Comparison of ENCODE assay signal across 9 mouse cellular contexts in the genomic region with DNA sequence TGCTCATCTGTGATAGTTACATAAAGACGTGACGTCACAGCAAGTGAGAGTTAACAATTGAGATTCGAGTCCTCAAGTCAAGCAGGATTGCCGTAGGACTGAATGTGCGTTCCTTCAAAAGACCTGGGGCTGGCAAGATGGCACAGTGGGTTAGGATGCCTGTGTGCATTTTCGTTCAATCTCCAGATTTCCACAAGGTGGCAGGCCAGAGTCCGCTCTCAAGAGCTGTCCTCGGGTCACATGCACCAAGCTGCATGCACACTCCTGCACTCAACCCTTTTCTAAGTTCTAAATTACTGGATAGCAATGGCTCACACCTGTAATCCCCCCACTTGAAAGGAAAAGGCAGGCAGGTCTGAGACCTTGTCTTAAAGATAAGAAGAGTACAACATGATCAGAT. TPM values are rescaled to one million over a fixed set of nuclear protein-coding genes. Genes with fewer than 3 reads are reported as not detected.
A peak's percentile ranks its signal among the peaks of the same experiment; 100 is the strongest.
DNase-seq lines count a peak whose midpoint lies in the region; ATAC-seq and TF ChIP-seq lines count a peak whose summit lies in the region.
"Had no signal": no experiment of that assay in that cellular context is flagged by ENCODE, and none has a peak within 500 bp of the region (broad histone marks: within the 10 kb centered on the region; RNA-seq: fewer than 3 reads in every experiment).

No protein-coding gene starts in this region.

- intact Hi-C loops in left cerebral cortex, adult 2 months (cut with DNase I) = no loop called here

- 50% methylated on average over 8 of the region's 8 CpGs for WGBS in intestine, postnatal 0 days
- WGBS in midbrain, embryonic 14.5 days = 53% methylated on average over 8 of the region's 8 CpGs

- no peak overlapping the region for H3K9ac ChIP-seq in intestine, postnatal 0 days (ENCODE audit: low read depth, low read length)
- H3K9ac ChIP-seq in midbrain, embryonic 14.5 days (replicated peaks; ENCODE audit: low read length) = no peak overlapping the region

- no peak overlapping the region for H3K4me2 ChIP-seq in intestine, postnatal 0 days (replicated peaks; ENCODE audit: low read depth)
- H3K4me2 ChIP-seq in midbrain, embryonic 14.5 days (ENCODE audit: low read length) = no peak overlapping the region

- no peak for TF ChIP-seq POLR2A in brain, embryonic 14.5 days (IDR thresholded peaks at IDR 0.05; ENCODE audit: borderline replicate concordance, extremely low read depth, insufficient read depth, insufficient read length, poor library complexity, severe bottlenecking)

- peak; percentile 34; the same call in 1 of the 2 replicates for ATAC-seq in intestine, postnatal 0 days
- no peak for ATAC-seq in midbrain, embryonic 14.5 days (ENCODE audit: low FRiP score, low TSS enrichment)

- no peaks in the 10 kb centered on the region for H3K9me3 ChIP-seq in intestine, postnatal 0 days (ENCODE audit: control insufficient read depth)
- H3K9me3 ChIP-seq in midbrain, embryonic 14.5 days (ENCODE audit: control insufficient read depth, low read length) = no peaks in the 10 kb centered on the region

- no peaks in the 10 kb centered on the region for H3K27me3 ChIP-seq in intestine, postnatal 0 days (replicated peaks; ENCODE audit: control insufficient read depth, insufficient read depth, low read length)
- H3K27me3 ChIP-seq in midbrain, embryonic 14.5 days (ENCODE audit: control insufficient read depth, insufficient read depth, low read length) = no peaks in the 10 kb centered on the region
- H3K27me3 ChIP-seq: megakaryocyte, embryonic 14.5 days had no signal

- H3K4me3 ChIP-seq in left cerebral cortex, adult 2 months = no peak overlapping the region
- H3K4me3 ChIP-seq in intestine, postnatal 0 days (ENCODE audit: low read depth, low read length) = no peak overlapping the region
- no peak overlapping the region for H3K4me3 ChIP-seq in midbrain, embryonic 14.5 days (replicated peaks; ENCODE audit: low read depth, low read length)
- H3K4me3 ChIP-seq: megakaryocyte, embryonic 14.5 days had no signal

- DNase-seq in adrenal gland, adult (ENCODE audit: inconsistent age in 2 of 2, low spot score in 1 of 2) = peak; percentile 48 to 73
- DNase-seq in adrenal gland, adult 2 months = no peak
- peak in 1 of 2 experiments; percentile 32 for DNase-seq in left cerebral cortex, adult 2 months (ENCODE audit: extremely low spot score in 1 of 2, low spot score in 2 of 2)
- DNase-seq in left cerebral cortex, adult 8-10 months (ENCODE audit: low spot score in 2 of 2) = no peak
- DNase-seq in brain, embryonic 14.5 days (ENCODE audit: low read depth) = peak; percentile 56
- peak; percentile 74 for DNase-seq in midbrain, embryonic 14.5 days
- no peak for DNase-seq in urinary bladder, postnatal 10 days (ENCODE audit: low spot score)

- H3K27ac ChIP-seq in left cerebral cortex, adult 2 months = no peak overlapping the region
- no peak overlapping the region for H3K27ac ChIP-seq in intestine, postnatal 0 days (ENCODE audit: low read depth, low read length)
- H3K27ac ChIP-seq in midbrain, embryonic 14.5 days (replicated peaks; ENCODE audit: low read depth, low read length) = no peak overlapping the region

- H3K4me1 ChIP-seq in intestine, postnatal 0 days (replicated peaks; ENCODE audit: control insufficient read depth, insufficient read depth, low read length) = no peaks in the 10 kb centered on the region
- no peaks in the 10 kb centered on the region for H3K4me1 ChIP-seq in midbrain, embryonic 14.5 days (ENCODE audit: control insufficient read depth, insufficient read depth, low read length)

- TF ChIP-seq CTCF in left cerebral cortex, adult 2 months (IDR thresholded peaks at IDR 0.05) = peak; percentile 59
- peak; percentile 70 for TF ChIP-seq CTCF in brain, embryonic 14.5 days (IDR thresholded peaks at IDR 0.05; ENCODE audit: borderline replicate concordance, extremely low read depth, insufficient read depth, insufficient read length)
- TF ChIP-seq CTCF in intestine, postnatal 0 days (IDR thresholded peaks at IDR 0.05; ENCODE audit: low read depth) = peak; percentile 82

- peaks cover 30% of the 10 kb centered on the region for H3K36me3 ChIP-seq in intestine, postnatal 0 days (ENCODE audit: control insufficient read depth, insufficient read depth)
- H3K36me3 ChIP-seq in midbrain, embryonic 14.5 days (ENCODE audit: control insufficient read depth, insufficient read depth, low read length) = peaks cover 40% of the 10 kb centered on the region

RNA-seq across cellular contexts. Expression of gene Tmem200b, which starts 17.1 kb away (rescaled TPM):
- 10 to 100 TPM in 1 of 2 experiments, 1 to 10 TPM in 1; 5.4 to 13.3 TPM for total RNA-seq in adrenal gland, adult 2 months (2021)
- polyA plus RNA-seq in adrenal gland, adult 2 months (2012; rRNA removed) = 26.5 and 29.1 TPM in 2 replicates
- 10 to 100 TPM in 1 of 2 experiments, 1 to 10 TPM in 1; 9.8 to 10.9 TPM for total RNA-seq in left cerebral cortex, adult 2 months (2021)
- total RNA-seq in left cerebral cortex, adult 8-10 months (2022) = 10 to 100 TPM in 3 of 4 experiments, 1 to 10 TPM in 1; 9.5 to 11.6 (median 10.2) TPM
- 1.0 and 1.1 TPM in 2 replicates for polyA plus RNA-seq in brain, embryonic 14.5 days (2012; rRNA removed)
- 1.3 and 1.7 TPM in 2 replicates for polyA plus RNA-seq in intestine, postnatal 0 days (2015; fragmentation: Nextera tagmentation; extraction: Ambion mirVana)
- not detected in 2 replicates for polyA plus RNA-seq in midbrain, embryonic 14.5 days (2014; fragmentation: Nextera tagmentation; extraction: Ambion mirVana)

RNA-seq across cellular contexts. Expression of gene Srsf4, which starts 31.1 kb away (rescaled TPM):
- total RNA-seq in adrenal gland, adult 2 months (2021) = 10 to 100 TPM; 55.9 to 70.2 TPM
- 21.6 and 23.9 TPM in 2 replicates for polyA plus RNA-seq in adrenal gland, adult 2 months (2012; rRNA removed)
- 10 to 100 TPM; 70.8 to 72.8 TPM for total RNA-seq in left cerebral cortex, adult 2 months (2021)
- 10 to 100 TPM; 59.8 to 68.7 (median 65.7) TPM for total RNA-seq in left cerebral cortex, adult 8-10 months (2022)
- polyA plus RNA-seq in brain, embryonic 14.5 days (2012; rRNA removed) = 93.0 and 117 TPM in 2 replicates
- 36.2 and 38.3 TPM in 2 replicates for polyA plus RNA-seq in intestine, postnatal 0 days (2015; fragmentation: Nextera tagmentation; extraction: Ambion mirVana)
- polyA plus RNA-seq in midbrain, embryonic 14.5 days (2014; fragmentation: Nextera tagmentation; extraction: Ambion mirVana) = 91.8 and 121 TPM in 2 replicates

Comparison
In these comparisons a context has a peak if more than half of its experiments do, and no peak if none do; other contexts are left out.
1. DNase-seq: peak in adrenal gland, adult (2 of 2), brain, embryonic 14.5 days (single experiment) and midbrain, embryonic 14.5 days (single experiment); none in adrenal gland, adult 2 months (single experiment), left cerebral cortex, adult 8-10 months (0 of 2) and urinary bladder, postnatal 10 days (single experiment).
2. RNA of gene Tmem200b, which starts 17.1 kb away (polyA plus RNA-seq): 26.5 to 29.1 TPM in adrenal gland, adult 2 months; 1.3 to 1.7 TPM in intestine, postnatal 0 days, 1.0 to 1.1 TPM in brain, embryonic 14.5 days and not detected in midbrain, embryonic 14.5 days; every median in the first group is over 10 times any median in the second.
3. Peak in every context shown above with its lines, with median percentiles within 50 percentile points of each other: CTCF ChIP-seq.